Mouse (Mus musculus): ENCODE data around the gene Gm21987. TPM values are rescaled to one million over a fixed set of nuclear protein-coding genes. Genes with fewer than 3 reads are reported as not detected.

Gene Gm21987
- total RNA-seq, 1 experiment: not detected

- Histone ChIP-seq H3K36me3 (ENCODE audit: control insufficient read depth, insufficient read depth, low read length, poor library complexity, severe bottlenecking) (no peaks in the 10 kb centered on the region; the same call in 1 of the 2 replicates), H3K4me1 (ENCODE audit: control insufficient read depth in 2 of 2, insufficient read depth in 2 of 2, low read length in 2 of 2, poor library complexity in 1 of 2) (peaks cover 5 to 21% of the 10 kb centered on the region in 2 experiments; a peak in 3 of 4 replicates), H3K4me3 (ENCODE audit: insufficient read depth in 1 of 2, low read depth in 1 of 2, low read length in 2 of 2, poor library complexity in 1 of 2, severe bottlenecking in 1 of 2) (no peak overlapping the region), H3K27ac (ENCODE audit: insufficient read depth, low read depth, low read length, poor library complexity, severe bottlenecking) (no peak overlapping the region), H3K9ac (ENCODE audit: insufficient read depth, low read depth, low read length, poor library complexity, severe bottlenecking) (no peak overlapping the region), H3K9me3 (ENCODE audit: control insufficient read depth, insufficient read depth, low read depth, low read length) (no peaks in the 10 kb centered on the region)
- in situ Hi-C loops (cut with MboI; ENCODE audit: low sequenced_read_pairs in 2 of 2, unreplicated experiment in 2 of 2): no loop called here
- no peak for DNase-seq (ENCODE audit: low read depth, low spot score)
- TF ChIP-seq CHD2 (IDR thresholded peaks at IDR 0.05; ENCODE audit: low read depth, low read length) (no peak), ZNF384 (IDR thresholded peaks at IDR 0.05; ENCODE audit: low read depth, low read length) (no peak), MAFK (IDR thresholded peaks at IDR 0.05; ENCODE audit: insufficient read depth, low read depth, low read length) (no peak), ZC3H11A (IDR thresholded peaks at IDR 0.05; ENCODE audit: borderline replicate concordance, low read depth, low read length) (no peak), HCFC1 (IDR thresholded peaks at IDR 0.05; ENCODE audit: borderline replicate concordance, insufficient read depth, low read length) (no peak)
These were observed 61.6 kb downstream of the Gm21987 start for GRCm38 (mm10) chr16:38408416-38408815.

Other genes with a start within 250 kb of the Gm21987 start
- gene Nr1i2, start 52.2 kb upstream of the Gm21987 start, total RNA-seq (2012; rRNA removed): 0.16 and 0.18 TPM in 2 replicates
- 1.1 and 1.8 TPM in 2 replicates for gene Maats1, start 4.9 kb upstream of the Gm21987 start, total RNA-seq (2012; rRNA removed)
- gene Cox17, start within 50 bp of the Gm21987 start, total RNA-seq (2012; rRNA removed): 185 and 249 TPM in 2 replicates
- 0.49 and 0.58 TPM in 2 replicates for gene Popdc2, start 15.2 kb downstream of the Gm21987 start, total RNA-seq (2012; rRNA removed)
- 4.9 and 6.0 TPM in 2 replicates for gene Pla1a, start 86.1 kb downstream of the Gm21987 start, total RNA-seq (2012; rRNA removed)
- gene Adprh, start 105.7 kb downstream of the Gm21987 start, total RNA-seq (2012; rRNA removed): 70.2 and 121 TPM in 2 replicates
- 11.1 and 15.2 TPM in 2 replicates for gene Cd80, start 108.5 kb downstream of the Gm21987 start, total RNA-seq (2012; rRNA removed)
- gene Timmdc1, start 175.6 kb downstream of the Gm21987 start, total RNA-seq (2012; rRNA removed): 26.9 and 36.9 TPM in 2 replicates
- gene Poglut1, start 203.2 kb downstream of the Gm21987 start, total RNA-seq (2012; rRNA removed): 76.6 and 89.7 TPM in 2 replicates
- 124 and 141 TPM in 2 replicates for gene Tmem39a, start 211.7 kb downstream of the Gm21987 start, total RNA-seq (2012; rRNA removed)

Measured in ES-E14 (cell line).